Mouse (Mus musculus) heart, embryonic 14.5 days (tissue): ENCODE measurements at regions not wholly inside any gene's neighbourhood (a gene's known extent, or its start where the extent isn't known, plus 50 kb on each side); places are given as distances from the start of the nearest gene placed in this dataset.

Experiments used
- ATAC-seq: fragments of 200-750 bp; cut with Nextera tagmentation; 2 replicates; pipeline ENCODE4 v1.8.0; 2017; ENCODE audit warnings: low read depth, moderate TSS enrichment; ENCODE audit not compliant: insufficient number of reproducible peaks, insufficient read depth, low FRiP score
- H3K27ac ChIP-seq, 2 experiments: fragments of 200-500 bp in 1 of 2; fragments of 300-500 bp in 1 of 2; sonication (generic) in 1 of 2; replicated peaks in 1 of 2; 2 replicates each; pipeline ENCODE4 v1.5.1; 2012 to 2014; ENCODE audit warnings: low read depth in 2 of 2, low read length in 2 of 2, control low read depth in 1 of 2, mild to moderate bottlenecking in 1 of 2, mixed read lengths in 1 of 2; ENCODE audit not compliant: control insufficient read depth in 1 of 2, insufficient read depth in 1 of 2
- H3K27me3 ChIP-seq: fragments of 300-500 bp; sonication (generic); 2 replicates; pipeline ENCODE4 v1.6.1; 2014; ENCODE audit warnings: mild to moderate bottlenecking, low read length, control low read depth; ENCODE audit not compliant: control insufficient read depth, insufficient read depth
- H3K36me3 ChIP-seq: fragments of 300-500 bp; sonication (generic); 2 replicates; pipeline ENCODE4 v1.6.1; 2014; ENCODE audit warnings: mild to moderate bottlenecking, control low read depth, low read length, mixed read lengths; ENCODE audit not compliant: control insufficient read depth, insufficient read depth
- H3K4me1 ChIP-seq, 2 experiments: fragments of 200-500 bp in 1 of 2; fragments of 300-500 bp in 1 of 2; sonication (generic) in 1 of 2; 2 replicates each; pipeline ENCODE4 v1.6.1; 2012 to 2014; ENCODE audit warnings: low read length in 2 of 2, control low read depth in 1 of 2, mixed read lengths in 1 of 2; ENCODE audit not compliant: control insufficient read depth in 2 of 2, insufficient read depth in 2 of 2
- H3K4me2 ChIP-seq: fragments of 300-500 bp; sonication (generic); 2 replicates; pipeline ENCODE4 v1.6.1; 2014; ENCODE audit warnings: mild to moderate bottlenecking, low read length
- H3K4me3 ChIP-seq, 2 experiments: fragments of 200-500 bp in 1 of 2; fragments of 300-500 bp in 1 of 2; sonication (generic) in 1 of 2; 2 replicates each; pipeline ENCODE4 v1.5.1; 2012 to 2014; ENCODE audit warnings: low read length in 2 of 2, mild to moderate bottlenecking in 2 of 2, control low read depth in 1 of 2, low read depth in 1 of 2, moderate library complexity in 1 of 2; ENCODE audit not compliant: control insufficient read depth in 1 of 2, insufficient read depth in 1 of 2
- H3K9ac ChIP-seq: fragments of 300-500 bp; sonication (generic); 2 replicates; pipeline ENCODE4 v1.6.1; 2014; ENCODE audit warnings: mild to moderate bottlenecking, low read length
- H3K9me3 ChIP-seq: fragments of 300-500 bp; sonication (generic); 2 replicates; pipeline ENCODE4 v1.6.1; 2016; ENCODE audit warnings: low read length, control low read depth; ENCODE audit not compliant: control insufficient read depth
- WGBS: fragments of 180-500 bp; shearing (Covaris S2); extraction: QIAGEN DNeasy Blood & Tissue Kit; methylation state at CpG from one replicate; pipeline ENCODE4 v1.1.7; 2014; 5-methylcytosine and 5-hydroxymethylcytosine counted together

DNA sequence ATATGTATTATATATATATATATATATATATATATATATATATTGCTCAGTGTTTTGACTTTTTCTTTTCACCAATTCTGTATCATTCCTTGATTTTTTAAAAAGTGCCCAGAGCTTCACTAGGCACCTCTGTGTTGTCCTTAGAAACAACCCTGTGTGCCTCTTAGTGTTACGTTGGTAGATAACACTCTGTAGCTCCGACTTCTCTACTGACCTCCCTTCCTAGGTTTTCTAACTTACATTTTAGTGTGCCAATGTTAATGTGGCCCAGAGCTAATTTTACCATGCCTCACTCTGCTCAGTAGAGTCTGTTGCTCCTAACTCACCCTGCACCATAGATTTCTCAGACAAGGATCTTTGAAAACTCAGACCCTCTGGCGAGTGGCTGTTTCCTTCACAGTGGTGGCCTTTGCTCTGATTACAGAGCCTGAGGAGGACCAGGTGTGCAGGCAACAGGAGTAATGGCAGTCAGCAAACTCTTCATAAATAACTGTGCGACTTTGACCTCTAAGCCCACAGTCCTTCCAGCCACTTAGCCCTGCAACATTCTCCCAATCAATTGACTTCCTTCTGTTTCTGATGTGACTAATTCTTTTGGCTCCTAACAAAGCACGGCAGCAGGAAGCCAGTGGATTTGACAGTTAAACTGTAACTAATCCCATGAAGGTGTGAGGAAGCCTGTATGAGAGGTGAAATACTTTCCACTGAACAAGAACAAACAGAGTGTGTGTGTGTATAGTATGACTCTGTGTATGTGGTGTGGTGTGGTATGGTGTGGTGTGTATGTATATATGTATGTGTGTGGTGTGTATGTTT is 53.6 kb upstream of the Actr3 start:
- no peak overlapping the region for H3K4me3 ChIP-seq
- H3K27ac ChIP-seq = peak overlapping the region in 1 of 2 experiments; percentile 8; a peak in 1 of 4 replicates
- no peaks in the 10 kb centered on the region for H3K27me3 ChIP-seq
- WGBS = 54% methylated on average over 5 of the region's 5 CpGs
- no peak overlapping the region for H3K4me2 ChIP-seq
- H3K9me3 ChIP-seq = no peaks in the 10 kb centered on the region
- H3K9ac ChIP-seq = no peak overlapping the region
- no peak for ATAC-seq
- H3K4me1 ChIP-seq = peaks cover 8 to 20% of the 10 kb centered on the region in 2 experiments
- no peaks in the 10 kb centered on the region for H3K36me3 ChIP-seq

DNA sequence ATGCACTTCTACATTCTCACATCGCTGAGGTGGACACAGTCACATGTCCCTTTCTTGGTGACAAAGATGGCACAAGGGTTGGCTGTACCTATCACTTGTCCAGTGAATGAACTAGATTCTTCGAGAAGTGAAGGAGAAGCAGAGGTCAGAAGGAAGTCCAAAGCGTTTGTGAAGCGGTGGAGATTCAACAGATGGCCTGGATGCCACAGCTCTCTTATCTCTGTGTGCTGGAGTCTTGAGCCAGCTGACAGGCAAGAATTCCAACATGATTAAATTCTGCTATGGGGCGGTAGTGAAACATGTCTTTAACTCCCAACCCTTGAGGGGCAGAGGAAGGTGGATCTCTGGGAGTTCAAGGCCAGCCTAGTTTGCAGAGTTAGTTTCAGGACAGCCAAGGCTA is 55.5 kb upstream of the Actr3 start:
- ATAC-seq = no peak
- WGBS = 12% methylated on average over 5 of the region's 5 CpGs
- H3K27ac ChIP-seq = peak overlapping the region; percentile 66 to 69

DNA sequence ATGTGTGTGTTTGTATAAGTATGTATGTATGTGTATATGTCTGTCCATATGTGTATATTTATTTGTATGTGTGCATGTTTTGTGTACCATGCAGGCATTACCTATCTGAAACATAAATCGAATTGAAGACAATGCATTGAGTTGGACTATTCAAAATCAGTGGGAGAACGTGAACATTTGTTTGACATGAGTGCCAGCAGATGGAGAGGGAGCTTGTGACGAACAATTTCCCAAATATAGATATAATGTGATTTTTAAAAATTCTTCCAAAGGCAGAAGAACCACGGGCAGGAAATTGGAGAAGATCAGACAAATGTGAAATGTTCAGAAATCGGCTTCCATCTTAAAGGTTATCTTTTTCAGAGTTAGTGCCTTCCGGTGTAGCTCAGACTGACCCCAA is 59.1 kb upstream of the Actr3 start:
- Histone ChIP-seq H3K9me3 (no peaks in the 10 kb centered on the region), H3K27ac (no peak overlapping the region), H3K27me3 (no peaks in the 10 kb centered on the region), H3K4me3 (no peak overlapping the region), H3K4me2 (no peak overlapping the region), H3K36me3 (no peaks in the 10 kb centered on the region), H3K9ac (no peak overlapping the region), H3K4me1 (peaks cover 5 to 16% of the 10 kb centered on the region in 2 experiments)
- no peak for ATAC-seq
- 84% methylated on average over 6 of the region's 6 CpGs for WGBS

More for the DNA sequence above, 55.5 kb upstream of the Actr3 start:
- Histone ChIP-seq H3K4me2 (no peak overlapping the region), H3K9me3 (no peaks in the 10 kb centered on the region), H3K4me1 (peaks cover 8 to 20% of the 10 kb centered on the region in 2 experiments), H3K36me3 (no peaks in the 10 kb centered on the region), H3K9ac (no peak overlapping the region), H3K27me3 (no peaks in the 10 kb centered on the region), H3K4me3 (no peak overlapping the region)

DNA sequence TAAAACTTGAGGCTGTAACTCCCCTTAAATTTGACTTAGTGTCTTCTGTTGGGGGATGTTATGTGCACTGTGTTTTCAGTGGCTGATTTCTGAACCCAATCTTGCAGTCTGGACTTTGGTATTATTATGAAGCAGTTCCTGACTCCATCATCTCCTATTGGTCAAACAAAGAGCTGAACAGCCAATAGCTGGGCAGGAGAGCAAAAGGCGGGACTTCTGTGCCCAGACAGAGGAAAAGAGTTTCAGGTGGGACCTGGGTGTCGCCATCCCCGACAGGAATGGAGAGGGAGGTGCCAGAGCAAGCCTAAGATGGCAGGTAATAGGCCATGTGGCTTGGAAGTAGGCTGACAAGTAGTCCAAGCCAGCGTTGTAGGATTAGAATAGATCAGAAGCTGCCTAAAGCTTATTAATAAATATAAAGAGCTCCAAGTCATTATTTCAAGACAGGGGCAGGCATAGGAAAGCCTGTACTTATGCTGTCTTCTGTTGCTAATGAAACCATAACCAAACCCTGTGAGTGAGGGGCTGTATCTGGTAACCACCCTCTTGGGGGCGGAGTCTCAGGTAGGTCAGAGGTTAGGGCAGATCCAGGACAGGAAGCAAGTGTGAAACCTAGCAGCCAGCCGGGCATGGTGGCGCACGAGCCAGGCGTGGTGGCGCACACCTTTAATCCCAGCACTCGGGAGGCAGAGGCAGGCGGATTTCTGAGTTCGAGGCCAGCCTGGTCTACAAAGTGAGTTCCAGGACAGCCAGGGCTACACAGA is 60.0 kb upstream of the Actr3 start:
- no peaks in the 10 kb centered on the region for H3K9me3 ChIP-seq
- no peak overlapping the region for H3K4me3 ChIP-seq
- ATAC-seq = no peak
- H3K4me1 ChIP-seq = peaks cover 2 to 8% of the 10 kb centered on the region in 2 experiments; a peak in 2 of 4 replicates
- H3K36me3 ChIP-seq = no peaks in the 10 kb centered on the region
- WGBS = 86% methylated on average over 12 of the region's 13 CpGs
- H3K9ac ChIP-seq = no peak overlapping the region
- H3K27ac ChIP-seq = no peak overlapping the region
- H3K27me3 ChIP-seq = no peaks in the 10 kb centered on the region
- H3K4me2 ChIP-seq = no peak overlapping the region

DNA sequence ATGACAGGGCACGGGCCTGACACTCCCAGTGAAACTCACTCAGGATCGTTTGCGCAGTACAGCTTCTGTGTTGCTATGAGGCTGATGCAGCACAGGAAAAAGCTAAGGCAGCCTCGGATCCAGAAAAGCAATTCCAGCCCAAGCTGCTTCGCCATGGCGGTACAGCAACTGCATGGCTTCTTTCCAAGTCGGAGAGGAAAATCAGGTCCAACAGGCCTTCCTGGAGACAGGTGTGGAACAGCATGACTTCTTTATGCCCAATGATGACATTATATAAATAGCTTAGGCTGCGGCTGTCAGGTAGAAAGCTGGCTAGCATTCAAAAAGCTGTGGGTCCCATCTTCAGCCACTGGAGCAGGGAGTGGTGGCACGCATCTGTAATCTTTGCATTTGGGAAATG is 61.5 kb upstream of the Actr3 start:
- Histone ChIP-seq H3K4me2 (no peak overlapping the region), H3K9me3 (no peaks in the 10 kb centered on the region), H3K27ac (no peak overlapping the region), H3K36me3 (no peaks in the 10 kb centered on the region), H3K9ac (no peak overlapping the region), H3K4me3 (no peak overlapping the region), H3K4me1 (no peaks in the 10 kb centered on the region), H3K27me3 (no peaks in the 10 kb centered on the region)
- no peak for ATAC-seq
- WGBS = 84% methylated on average over 9 of the region's 9 CpGs

DNA sequence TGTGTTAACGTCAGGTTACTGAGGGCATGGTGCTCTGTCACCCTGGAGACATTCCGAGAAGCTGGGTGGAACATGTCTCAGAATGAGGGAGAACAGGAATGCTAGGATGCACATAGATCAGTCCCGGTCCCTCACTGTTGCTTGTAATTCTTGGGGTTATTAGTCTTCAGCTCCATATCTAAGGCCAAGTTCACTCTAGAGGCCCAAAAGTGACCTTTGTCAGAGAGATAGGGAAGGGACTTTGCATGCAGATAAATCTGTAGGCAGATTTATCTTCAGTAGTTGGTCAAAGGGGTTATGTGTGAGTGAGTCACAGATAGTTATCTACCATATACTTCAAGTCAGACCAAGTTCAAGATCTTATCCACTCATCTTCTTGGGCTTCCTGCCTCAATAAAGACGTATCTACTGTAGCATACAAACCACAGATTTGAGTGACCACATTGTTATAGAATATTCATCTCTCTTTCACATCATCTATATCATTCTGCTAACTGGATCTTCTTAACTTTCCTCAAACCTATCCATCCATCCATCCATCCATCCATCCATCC is 58.4 kb upstream of the Slc35f5 start:
- ATAC-seq = no peak
- Histone ChIP-seq H3K4me1 (no peaks in the 10 kb centered on the region), H3K9me3 (no peaks in the 10 kb centered on the region), H3K9ac (no peak overlapping the region), H3K27me3 (no peaks in the 10 kb centered on the region), H3K36me3 (no peaks in the 10 kb centered on the region), H3K4me3 (no peak overlapping the region), H3K4me2 (no peak overlapping the region), H3K27ac (no peak overlapping the region)
- WGBS = 80% methylated on average over 4 of the region's 4 CpGs

DNA sequence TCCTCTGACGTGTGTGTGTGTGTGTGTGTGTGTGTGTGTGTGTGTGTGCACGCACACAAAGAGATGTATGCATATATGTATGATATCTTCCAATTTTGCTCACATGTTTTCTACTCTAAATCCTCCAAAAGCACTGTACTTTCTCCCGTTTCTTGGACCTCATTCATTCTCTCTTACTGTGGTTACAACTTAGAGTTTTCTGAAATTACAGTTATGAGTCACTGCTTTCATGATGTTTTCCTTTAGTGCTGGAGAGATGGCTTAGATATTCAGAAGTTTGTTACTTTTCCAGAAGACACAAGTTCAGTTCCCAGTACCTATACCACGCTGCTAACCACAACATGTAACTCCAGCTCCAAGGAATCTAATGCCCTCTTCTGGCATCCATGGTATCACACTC is 56.5 kb upstream of the Slc35f5 start:
- H3K9me3 ChIP-seq = no peaks in the 10 kb centered on the region
- H3K36me3 ChIP-seq = no peaks in the 10 kb centered on the region
- no peaks in the 10 kb centered on the region for H3K27me3 ChIP-seq
- no peak for ATAC-seq
- no peak overlapping the region for H3K9ac ChIP-seq
- no peak overlapping the region for H3K4me3 ChIP-seq
- H3K4me2 ChIP-seq = no peak overlapping the region
- no peak overlapping the region for H3K27ac ChIP-seq
- peaks cover 2 to 4% of the 10 kb centered on the region in 2 experiments; a peak in 1 of 4 replicates for H3K4me1 ChIP-seq
- WGBS = 83% methylated on average over 4 of the region's 4 CpGs
